Mouse (Mus musculus): ENCODE data around the gene Arhgap10.
A peak's percentile ranks its signal among the peaks of the same experiment; 100 is the strongest.

Arhgap10 gene

DNA sequence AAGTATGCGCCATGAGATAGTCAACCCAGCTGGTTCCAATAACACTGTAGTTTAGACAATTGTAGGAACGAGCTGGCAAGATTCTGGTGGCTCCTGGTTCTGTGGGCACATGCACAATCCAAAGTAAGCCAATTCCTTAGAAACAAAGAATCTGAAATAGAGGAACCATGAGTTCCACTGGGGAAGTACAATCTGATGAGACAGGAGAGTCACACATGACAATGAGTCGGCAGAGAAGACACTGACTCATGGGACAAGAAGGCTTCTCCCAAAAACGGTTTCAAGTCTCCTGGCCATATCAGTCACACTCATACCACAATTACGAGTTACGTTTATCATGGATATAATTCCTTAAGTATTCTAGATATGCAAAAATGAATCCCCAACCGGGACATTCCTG, 75.3 kb downstream of the Arhgap10 start:
- DNase-seq (ENCODE audit: low spot score): no peak

DNA sequence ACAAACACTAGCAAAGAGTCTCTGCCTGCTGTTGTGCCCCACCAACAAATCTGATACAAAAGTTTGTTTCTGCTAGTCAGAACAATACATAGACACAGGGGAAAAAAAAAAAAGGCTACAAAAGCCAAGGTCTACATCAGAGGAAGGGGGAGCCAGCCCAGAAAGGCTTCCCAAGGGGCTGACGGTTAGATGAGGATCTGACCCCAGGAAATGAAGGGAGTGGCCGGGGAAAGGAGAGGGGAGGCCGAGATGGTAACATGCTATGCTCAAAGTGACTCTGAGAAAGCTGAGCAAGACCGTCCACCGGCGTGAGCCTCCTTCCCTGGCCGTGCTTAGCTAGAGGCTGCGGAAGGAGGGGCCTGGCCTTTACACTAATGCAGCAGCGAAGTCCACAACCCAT, 76.8 kb downstream of the Arhgap10 start:
- DNase-seq (ENCODE audit: low spot score): no peak

DNA sequence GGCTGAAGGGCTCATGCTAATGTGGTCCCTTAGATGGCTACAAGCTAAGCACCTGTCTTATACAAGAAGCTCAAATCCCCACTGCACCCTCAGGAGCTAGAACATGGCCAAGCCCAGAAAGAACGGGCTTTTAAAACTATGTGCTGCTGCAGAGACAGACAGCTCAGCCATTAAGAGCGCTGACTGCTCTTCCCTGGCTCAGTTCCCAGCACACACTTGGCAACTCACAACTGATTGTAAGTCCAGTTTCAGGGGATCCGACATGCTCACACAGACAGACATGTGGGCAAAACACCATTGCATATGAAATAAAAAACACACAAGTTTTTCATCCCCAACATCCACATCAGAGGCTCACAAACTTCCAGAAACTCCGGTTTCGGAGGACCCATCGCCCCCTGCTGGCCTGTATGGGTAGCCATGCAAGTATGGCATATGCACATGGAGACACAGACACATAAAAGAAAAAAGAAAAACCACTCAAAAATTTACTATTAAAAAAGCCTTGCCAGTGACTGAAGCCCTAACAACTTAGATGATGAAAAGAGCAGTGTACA, 77.4 kb downstream of the Arhgap10 start:
- peak; percentile 76 for DNase-seq (ENCODE audit: low spot score)

DNA sequence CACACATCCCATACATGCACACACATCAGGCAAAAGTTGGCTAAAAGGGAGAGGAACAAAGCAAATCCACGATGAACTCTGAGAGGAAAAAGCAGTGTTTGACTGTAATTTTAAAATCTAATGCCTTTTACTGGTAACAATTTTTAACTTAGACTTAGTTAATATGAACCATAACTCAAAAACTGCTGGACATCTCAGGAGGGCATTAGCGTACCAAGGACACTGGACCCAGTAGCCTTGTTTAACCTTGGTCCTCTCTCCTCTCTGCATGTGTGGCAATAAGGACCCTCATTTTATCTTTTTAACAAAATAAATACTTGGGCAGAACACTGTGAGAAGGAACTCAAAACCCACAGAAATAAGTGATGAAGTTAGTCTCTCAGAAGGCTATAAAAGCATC, 78.1 kb downstream of the Arhgap10 start:
- DNase-seq (ENCODE audit: low spot score): no peak

DNA sequence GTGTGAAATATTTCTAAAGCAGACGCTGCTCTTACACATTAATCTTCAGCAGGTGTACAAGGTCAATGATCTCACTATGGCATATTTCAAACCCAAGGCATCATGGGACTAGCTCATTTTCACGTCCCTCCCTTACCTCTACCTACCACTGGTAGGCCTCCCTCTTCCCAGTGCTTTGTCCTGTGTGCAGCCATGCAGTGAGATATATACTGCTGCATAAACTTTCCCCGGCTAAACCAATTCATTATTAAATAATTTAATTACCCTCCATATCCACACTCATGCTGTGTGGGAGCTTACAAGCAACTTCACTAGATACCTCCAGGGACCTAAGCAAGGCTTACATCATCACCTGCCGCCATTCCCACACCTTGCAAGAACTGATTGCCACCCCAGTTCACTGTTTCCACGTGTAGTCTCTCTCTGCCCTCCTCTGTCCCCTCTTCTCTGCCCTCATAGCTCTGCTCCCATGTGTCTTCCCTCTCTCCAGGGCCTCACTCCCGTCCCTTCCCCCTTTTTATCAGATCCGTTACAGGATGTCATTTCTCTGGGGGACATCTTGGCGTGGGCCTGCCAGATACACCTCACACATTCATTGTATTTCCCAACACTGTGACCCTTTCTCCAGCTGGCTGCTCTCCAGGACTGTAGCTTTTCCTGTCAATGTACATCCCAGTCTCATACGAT, 79.8 kb downstream of the Arhgap10 start:
- no peak for DNase-seq (ENCODE audit: low spot score)

DNA sequence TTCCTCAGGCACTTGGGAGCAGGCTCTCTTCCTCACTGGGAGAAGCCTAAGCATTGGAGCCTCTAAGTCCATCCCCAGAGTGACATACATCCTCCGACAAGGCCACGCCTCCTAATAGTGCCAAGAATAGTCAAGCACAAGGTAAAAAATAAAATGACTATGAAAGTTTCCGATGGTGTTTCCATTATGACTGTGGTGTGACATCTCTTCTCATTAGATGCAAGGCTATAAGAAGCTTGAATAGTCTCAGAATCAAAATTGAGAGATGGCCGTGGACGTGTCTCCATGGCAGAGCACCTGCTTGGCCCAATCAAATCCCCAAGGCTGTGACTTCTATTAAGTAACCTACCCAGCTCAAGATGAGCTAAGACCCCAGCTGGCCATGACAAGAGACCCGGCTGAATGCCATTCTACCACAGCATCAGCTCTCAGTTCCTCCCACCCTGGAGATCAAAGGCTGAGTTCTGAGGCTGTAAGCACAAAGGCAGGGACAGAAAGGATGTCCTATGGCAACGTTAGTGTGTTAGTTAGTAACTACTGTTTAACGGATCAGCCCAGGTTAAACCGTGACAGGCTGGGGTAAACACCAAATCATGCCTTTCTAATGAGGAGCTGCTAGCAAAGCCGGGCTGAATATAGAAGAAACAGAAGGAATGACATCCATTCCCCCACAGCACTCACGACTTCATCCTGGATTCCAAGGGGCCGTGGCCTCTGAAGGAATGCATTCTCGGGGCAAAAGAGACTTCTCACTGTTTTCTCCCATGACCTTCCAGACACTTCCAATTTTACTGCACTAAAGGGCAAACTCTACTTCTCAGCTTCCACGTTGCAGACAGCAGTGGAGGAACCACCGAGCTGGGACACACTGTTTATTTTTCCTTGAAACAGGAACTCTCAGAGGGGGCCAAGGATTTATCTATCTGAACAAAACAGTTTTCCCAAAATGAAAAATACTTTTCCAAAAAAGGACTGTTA, 81.5 kb downstream of the Arhgap10 start:
- no peak for DNase-seq (ENCODE audit: low spot score)

DNA sequence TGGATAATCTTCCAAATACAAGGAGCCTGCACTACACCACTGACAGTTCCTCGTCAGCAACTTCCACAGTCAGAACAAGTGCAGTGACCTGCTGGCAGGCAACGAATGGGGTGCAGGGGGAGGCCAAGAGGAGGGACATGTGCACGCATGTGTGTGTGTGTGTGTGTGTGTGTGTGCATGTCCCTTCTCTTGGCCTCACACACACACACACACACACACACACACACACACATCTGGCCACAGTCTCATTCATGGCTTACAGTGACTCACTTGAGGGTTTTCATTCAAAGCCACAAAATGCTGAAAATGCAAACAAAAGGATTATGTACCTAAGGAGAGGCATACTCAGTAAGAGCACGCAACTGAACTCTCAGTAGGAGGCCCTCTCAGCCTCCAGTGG, 84.5 kb downstream of the Arhgap10 start:
- DNase-seq (ENCODE audit: low spot score): no peak

DNA sequence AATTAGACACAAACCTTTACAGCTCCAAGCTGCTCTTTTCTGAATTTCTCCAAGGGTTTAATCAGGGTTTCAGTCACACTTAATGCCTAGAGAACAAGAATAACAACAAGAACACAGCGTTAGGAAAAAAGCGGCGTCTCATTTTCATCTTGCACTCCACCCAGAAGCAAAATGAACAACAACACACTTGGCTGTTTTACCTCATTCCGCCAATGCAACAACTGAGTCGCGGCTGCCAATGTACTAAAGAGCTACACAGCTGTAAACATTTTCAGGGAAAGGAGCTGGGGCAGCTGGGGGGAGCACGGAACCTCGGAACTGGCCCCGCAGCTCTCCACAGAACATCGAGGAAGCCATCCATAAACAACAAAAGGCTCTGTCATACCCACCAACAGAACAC, 85.0 kb downstream of the Arhgap10 start:
- DNase-seq (ENCODE audit: low spot score): no peak

DNA sequence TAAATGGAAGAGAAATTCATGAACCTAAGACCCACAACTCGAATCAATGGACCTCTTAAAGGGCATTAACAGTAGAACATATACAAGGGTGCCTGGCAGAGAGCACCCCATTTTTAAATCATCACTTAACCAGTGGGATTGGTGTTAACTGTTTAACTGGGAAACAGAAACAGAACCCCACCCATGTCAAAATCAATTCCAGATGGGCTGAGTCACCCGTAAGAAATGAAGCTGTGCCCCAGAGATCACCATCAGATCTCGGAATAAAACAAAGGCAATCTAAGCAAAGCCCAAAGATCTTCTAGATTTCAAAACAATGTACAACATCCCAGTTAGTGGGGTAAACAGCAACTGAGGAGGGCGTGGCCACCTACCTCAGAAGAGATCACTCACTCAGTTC, 89.3 kb downstream of the Arhgap10 start:
- no peak for DNase-seq (ENCODE audit: low spot score)

DNA sequence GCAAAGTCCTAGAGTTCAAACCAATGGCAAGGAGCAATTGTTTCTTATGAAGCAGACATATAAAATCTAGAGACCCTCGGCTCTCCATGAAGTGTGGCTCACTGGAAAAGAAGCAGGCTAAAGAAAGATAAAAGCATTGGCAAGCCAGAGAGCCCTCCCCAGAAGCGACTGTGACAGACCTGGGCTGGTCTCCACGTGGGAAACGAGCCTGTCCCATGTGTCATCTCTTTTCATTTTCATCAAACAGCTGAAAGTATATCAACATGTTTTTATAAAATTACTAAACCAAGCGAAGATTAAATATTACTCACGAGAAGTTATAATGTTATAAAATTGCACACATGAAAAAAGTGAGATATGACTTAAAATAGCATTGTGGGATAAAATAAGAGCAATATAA, 89.7 kb downstream of the Arhgap10 start:
- DNase-seq (ENCODE audit: low spot score): no peak

DNA sequence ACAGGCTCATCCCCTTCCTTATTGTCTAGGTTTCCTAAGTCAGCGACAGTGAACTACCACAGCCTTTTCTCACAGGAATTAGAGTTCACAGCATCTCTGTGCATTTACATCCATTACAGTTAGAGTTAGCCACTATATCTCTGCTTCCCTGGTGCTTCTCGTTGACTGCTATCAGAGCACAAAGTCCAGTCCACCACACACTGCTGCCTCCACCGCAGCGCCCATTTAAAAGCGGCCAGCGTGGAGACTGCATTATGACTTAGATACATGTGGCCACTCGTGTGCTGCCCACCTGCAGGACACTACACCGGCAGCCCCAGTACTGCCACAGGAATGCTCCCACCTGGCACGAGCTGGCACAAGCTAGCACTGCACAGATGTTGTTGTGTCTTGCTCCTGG, 90.3 kb downstream of the Arhgap10 start:
- DNase-seq (ENCODE audit: low spot score): no peak

DNA sequence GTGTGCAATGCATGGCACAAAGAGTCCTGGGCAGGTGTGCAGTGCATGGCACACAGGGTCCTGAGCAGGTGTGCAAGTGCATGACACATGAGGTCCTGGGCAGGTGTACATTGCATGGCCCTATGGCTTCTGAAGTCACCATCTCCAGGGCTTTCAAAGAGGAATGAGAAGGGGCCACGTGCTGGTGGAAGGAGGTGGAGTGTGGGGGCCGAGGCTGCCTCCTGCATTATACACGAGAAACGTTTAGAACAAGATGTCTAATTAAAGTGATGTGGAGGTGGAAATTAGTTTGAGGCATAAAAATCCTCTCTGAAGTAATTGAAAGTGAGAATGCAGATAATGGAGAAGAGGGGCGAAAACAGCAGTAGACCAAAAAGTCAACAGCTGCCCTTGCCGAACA, 93.9 kb downstream of the Arhgap10 start:
- no peak for DNase-seq (ENCODE audit: low spot score)

DNA sequence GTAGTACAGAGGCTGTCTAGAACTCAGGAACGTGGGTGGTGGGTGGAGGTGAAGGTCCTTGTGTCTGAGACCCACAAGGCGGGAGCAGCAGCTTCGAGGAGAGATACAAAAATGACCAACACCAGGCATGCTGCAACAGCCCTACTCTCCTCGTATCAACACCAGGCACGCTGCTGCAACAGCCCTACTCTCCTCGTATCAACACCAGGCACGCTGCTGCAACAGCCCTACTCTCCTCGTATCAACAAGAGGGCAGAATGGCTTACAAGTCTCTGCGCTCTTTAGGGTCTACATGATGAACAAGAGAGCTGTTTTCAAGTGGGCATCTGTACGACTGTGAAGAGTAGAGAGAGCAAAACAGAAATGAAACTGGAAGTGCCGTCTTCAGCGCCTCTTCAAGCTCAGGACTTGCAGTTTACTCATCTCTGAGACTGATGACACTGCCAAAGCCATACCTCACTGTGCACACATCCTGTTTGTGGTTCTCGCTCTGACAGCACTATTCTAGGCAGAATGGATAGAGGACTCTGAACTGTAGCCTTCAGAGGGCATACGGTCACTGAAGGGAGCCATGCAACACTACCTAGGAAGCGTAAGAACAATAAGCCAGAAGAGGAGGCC, 95.0 kb downstream of the Arhgap10 start:
- DNase-seq (ENCODE audit: low spot score): no peak

DNA sequence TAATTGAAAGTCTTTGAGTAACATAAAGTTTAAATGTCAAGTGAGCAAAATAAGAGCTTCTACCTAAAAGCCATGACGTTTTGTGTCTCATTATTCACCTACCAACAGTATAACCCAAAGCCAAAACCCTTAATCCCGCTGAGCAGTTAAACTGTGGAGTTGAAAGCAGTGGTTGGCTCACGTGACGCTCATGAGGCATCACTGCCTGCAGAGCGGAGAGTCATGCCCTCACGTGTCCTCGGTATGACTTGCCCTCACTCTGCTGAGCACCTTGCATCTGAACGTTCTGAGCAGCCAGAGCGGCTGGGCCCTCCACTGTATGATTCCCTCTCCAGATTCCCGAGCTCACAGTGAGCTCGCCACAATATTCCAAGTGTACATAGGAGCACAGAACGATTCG, 96.2 kb downstream of the Arhgap10 start:
- DNase-seq (ENCODE audit: low spot score): no peak

DNA sequence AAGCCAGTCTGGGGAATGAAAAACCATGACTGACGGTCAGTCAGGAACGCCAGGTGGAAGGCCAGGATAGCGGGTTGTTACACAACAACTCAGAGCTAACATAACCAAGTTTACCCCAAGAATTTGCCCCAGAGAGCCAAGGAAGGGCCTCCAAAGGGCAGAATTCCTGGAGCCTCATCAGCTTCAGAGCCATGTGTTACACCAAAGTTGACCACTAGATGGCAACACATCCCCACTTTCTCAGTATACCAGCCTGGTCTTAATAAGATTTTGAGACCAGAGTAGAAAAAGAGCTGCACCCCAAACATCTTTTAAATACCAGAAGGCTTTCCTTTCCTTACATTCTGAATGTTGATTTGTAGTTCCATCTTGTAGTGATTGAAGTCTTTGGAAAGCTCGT, 98.0 kb downstream of the Arhgap10 start:
- DNase-seq (ENCODE audit: low spot score): peak; percentile 81

DNA sequence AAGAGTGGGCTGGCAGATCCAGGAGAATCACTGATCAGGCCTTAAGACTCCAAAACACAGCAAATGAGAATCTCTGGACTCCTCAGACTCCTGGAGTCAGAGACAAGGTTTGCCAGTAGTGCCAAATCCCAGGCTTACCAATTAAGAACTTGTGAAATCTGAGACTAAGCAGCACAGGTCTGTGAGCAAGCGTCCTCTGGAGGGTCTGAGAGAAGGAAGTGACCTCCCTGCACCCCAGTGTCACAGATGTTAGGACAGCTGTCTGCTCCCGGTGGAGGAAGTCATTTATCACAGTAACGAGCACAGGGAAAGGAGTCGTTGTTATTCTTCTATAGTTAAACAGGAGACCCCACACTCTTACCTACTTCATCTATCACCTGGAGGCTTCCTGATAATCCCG, 101.0 kb downstream of the Arhgap10 start:
- no peak for DNase-seq (ENCODE audit: low spot score)

DNA sequence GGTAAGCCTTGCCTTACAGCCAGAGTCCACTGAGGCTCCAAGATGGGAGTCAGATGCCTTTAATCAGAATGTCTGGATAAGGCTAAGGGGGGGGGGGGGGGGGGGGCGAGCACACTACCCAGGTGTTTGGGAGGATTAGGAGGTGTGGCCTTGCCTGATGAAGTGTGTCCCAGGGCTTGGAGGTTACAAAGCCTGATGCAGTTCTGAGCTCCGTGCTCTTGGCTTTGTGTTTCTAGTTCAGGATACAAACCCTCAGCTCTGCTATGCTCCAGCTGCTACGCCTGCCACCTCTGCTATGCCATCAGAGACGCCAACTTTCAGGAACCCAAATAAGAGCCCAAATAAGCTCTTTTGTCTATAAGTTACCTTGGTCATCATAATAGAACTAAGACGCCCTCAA, 101.7 kb downstream of the Arhgap10 start:
- DNase-seq (ENCODE audit: low spot score): no peak

DNA sequence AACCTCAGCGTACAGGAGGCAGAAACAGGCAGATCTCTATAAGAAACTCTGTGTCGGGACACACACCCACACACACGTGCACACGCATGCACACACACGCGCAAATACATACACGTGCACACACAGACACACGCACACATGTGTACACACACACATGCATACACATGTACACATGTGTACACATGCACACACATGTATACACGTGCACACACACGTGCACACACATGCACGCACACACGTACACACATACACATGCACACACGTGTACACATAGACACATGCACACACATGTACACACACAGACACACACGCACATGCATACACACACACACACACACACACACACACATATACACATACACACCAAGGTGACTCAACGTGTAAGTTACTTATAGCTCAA, 106.5 kb downstream of the Arhgap10 start:
- DNase-seq (ENCODE audit: low spot score): no peak

DNA sequence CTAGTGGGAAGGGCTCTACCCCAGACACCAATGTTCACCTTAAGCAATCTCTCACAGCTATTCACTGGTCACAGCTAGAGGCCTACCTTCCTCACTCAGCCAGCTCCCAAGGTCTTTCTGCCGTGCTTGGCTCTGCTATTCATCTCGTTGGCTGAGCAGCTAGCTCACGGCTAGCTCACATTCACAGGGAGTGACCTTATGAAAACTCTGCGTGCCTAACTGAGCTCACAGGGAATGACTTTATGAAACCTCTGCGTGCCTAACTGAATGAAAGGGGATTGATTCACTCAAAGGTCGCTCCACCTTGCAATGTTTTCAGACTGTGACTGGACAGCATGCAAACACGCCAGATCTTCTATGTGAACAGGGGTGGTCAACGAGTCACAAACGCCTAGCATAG, 107.4 kb downstream of the Arhgap10 start:
- DNase-seq (ENCODE audit: low spot score): no peak

DNA sequence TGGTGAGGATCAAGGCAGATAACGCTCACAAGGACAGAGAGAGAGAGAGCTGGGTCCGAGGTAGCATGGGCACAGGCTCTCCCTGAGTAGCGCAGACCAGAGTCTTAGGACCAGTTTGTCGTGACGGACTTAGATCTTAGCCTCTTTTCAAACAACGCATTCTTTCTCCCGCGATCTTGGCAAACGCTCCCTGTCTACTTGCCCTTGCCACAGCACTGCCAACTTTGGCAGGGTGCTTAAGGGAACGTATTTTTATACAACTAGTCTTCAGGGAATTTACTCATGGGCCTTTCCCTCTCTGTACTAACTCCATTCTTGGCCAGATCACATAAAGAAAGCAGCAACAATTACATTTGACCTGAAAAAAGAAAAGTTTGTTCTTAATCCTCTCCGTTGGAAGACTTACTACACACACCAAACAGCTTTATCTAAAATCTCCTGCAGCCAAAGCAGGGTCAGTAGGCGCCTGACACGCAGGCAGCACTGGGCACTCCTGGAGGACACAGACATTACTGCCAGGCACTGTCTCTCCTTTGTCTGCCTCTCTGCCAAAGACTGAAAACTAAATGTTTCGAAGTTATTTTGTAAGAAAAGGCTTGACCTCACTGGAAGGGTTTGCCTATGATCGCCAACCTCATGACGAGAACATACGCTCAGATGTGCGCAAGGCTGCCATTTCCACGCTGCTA, 109.1 kb downstream of the Arhgap10 start:
- no peak for DNase-seq (ENCODE audit: low spot score)

DNA sequence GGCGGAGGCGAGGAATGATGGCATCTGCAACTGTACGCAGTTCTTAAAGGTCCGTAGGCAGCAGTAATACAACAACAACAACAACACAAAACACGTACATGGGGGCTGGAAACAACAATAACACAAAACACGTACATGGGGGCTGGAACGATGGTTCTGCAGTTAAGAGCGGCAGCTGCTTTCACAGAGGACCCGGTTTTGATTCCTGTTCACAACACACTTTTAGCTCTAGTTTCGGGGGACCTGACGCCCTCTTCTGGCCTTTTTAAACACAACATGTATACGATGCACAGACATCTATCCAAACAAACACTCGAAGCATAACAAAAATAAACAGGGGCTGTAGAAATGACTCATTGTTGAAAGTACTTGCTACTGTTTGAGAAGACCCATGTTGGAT, 110.9 kb downstream of the Arhgap10 start:
- DNase-seq (ENCODE audit: low spot score): no peak

DNA sequence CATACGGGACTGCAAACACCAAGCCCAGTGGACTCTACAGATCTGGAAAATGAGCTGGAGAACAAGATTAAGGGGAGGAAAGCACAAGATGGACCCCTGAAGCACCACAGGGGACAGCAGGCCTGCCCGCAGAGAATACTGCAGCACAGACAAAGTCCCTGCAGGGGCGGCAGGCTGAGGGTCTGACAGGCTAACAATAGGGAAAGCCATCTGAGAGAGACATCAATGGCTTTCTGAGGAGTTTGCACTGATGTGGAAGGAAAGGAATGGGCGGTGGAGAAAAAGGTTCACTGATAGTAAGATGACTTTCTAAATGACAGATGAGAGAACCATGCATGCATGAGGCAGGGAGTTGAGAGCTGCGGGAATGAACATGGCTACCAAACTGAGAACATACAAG, 111.3 kb downstream of the Arhgap10 start:
- no peak for DNase-seq (ENCODE audit: low spot score)

Measured in testis, postnatal 10 days (tissue).